Mouse (Mus musculus) lung, postnatal 10 days (tissue): ENCODE measurements around the gene P3h2.
A peak's percentile ranks its signal among the peaks of the same experiment; 100 is the strongest.

Source experiments
- DNase-seq: peaks from one replicate; pipeline ENCODE4 v3.0.0; 2021

The P3h2 gene

DNA sequence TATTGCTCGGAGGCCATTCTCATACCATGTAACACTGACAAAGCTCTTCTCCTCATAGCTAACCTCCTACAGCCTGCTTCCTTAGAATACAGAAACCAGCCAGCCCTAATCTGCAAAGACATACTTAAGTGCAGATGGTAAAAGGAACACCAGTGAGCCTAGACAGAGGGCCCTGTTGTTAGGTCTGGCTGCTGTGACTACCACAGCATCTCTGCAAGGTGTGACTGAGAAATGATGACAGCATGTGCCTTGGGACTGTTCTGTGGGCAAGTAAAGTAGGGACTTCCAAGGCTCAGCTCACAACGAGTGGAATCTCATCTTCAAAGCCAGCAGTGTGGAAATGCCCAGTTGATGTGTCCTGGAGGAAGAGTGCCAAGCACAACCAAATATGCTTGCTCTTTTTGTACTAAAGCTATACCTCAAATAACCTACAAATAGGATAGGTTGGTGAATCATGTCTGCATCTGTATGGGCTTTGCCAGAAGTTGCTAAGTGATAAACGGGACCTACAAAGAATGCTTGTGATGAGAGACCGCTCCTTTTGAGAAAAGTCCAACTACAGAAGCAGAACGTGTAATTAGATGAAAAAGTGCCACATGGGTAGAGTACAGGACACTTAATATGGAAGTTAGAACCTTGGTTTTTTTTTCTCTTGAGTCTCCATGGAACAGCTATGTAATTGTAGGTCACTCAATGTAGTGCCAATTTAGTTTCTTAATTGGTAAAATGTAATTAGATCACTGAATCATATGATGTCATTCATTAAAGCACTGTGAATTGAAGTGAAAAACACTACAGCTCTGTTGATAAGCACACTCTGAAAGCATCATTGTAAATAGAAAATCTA, 45.1 kb downstream of the P3h2 start:
- DNase-seq: no peak

- no peak for DNase-seq
Observed at GRCm38 (mm10) chr16:26053631-26054030, 52.0 kb downstream of the P3h2 start.

- peak; percentile 26 for DNase-seq
Observed at GRCm38 (mm10) chr16:26049393-26050087, 56.0 kb downstream of the P3h2 start.

DNA sequence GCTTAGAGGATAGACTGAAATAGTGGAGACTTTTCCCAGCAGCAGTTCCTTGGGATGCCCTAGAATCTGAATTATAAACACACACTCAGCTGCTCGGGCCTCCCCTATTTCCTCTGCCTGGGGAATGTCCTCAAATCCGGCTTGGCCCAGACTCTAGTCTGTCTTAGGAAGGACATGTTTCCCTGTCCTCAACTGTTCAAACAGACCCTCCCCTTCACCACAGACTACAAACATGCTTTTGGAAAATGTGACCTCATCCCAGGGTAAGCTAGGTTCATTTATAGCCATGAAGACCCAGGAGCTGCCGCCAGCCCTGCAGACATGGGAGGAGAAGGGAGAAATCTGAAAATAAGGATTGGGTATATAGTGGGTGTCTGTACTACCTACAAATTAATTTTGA, 57.7 kb downstream of the P3h2 start:
- DNase-seq: peak; percentile 72

GRCm38 (mm10) chr16:26047396-26047795, 58.2 kb downstream of the P3h2 start:
- DNase-seq: no peak

DNA sequence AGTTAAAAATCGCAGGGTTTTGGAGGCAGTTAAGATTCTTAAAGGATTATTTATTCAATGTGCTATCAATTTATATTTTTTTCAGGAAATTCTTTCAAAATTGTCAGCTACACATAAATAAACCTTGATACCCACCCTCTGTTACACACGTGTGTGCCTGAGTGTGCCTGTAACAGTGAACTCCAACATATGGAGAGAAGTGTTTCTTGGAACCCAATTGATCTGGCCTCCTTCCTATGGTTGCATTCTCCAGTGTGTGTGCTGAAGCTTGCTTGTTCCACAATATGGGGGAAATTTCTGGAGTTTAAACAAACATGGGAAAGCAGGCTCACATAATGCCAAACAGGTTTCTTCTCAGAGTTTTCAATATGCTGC, 63.7 kb downstream of the P3h2 start:
- no peak for DNase-seq

DNA sequence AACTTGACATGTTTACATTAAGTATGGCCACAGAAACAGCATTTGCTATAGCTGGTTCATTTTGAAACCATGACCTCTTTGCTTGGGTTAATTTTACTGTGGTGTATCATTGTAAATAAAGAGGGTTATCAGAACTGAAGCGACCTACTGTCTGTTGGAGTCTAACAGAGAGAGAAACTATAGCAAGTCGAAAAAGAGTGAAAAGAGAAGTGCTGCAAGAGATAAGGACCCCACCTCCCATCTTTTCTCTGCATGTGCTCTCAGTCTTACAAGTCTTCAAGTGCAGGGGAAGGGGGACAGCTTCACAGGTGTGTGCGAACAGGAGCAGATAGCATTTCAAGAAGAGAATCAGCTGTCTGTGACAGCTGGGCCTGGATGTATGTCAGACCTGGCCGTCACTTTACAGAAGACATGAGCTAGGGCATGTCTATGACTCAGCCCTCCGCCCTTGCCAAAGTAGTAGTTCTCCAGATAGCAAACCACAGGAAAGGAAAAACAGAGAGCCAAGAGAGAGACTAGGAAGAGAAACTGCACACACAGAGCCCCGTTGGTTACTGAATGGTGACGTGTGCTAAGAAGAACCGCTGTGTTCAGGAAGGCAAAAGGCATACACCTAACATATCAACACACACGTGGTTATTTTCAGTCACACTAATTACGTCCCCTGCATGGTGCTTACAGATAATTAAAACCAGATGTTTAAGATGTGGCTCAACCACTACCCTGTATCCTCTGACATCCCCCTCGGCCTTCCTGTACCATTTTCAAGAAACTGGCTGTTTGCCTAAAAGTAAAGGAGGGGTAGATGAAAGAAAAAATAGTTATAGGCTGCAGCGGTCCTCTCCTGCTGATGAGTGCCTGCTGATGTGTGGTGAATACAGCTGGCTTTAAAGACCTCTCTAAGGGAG, 64.3 kb downstream of the P3h2 start:
- DNase-seq: peak; percentile 52

- DNase-seq: no peak
Observed at GRCm38 (mm10) chr16:26039320-26039719, 66.3 kb downstream of the P3h2 start.

- peak; percentile 66 for DNase-seq
Observed at GRCm38 (mm10) chr16:26035525-26035924, 70.1 kb downstream of the P3h2 start.

GRCm38 (mm10) chr16:26035079-26035478, 70.5 kb downstream of the P3h2 start:
- no peak for DNase-seq

GRCm38 (mm10) chr16:26029424-26030012, 76.1 kb downstream of the P3h2 start:
- DNase-seq: no peak

DNA sequence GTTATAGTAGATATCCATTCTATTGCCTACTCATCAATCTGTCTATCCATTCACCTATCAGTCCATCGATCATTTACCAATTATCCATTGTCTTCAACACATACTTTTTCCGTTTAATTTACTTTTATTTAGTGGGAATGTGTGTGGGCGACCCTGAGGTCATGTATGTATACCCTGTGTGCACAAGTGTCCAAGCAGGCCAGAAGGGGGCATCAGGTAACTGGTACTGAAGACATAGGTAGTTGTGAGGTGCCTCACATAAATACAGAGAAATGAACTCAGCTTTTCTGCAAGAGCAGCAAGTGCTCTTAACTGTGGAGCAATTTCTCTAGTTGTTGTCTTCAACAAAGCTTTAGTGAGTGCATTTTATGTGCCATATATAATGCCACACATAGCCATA, 79.2 kb downstream of the P3h2 start:
- DNase-seq: no peak

DNA sequence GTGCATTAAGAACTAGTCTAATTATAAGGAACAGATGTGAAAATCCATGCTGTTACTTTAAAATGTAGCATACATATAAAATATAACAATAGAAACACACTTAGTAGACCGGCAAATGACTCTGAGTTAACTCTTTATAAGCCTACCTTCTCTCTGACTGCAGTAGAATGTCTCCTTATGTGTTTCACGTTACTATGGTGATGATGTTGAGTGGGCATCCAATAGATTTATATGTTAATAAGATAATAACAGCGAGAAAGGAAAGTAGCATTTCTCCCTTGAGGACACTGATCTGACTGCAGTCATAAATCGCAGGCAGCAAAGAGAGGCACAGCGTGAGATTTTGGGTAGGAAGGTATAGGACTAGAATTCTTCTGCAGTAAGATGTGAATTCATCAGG, 81.0 kb downstream of the P3h2 start:
- no peak for DNase-seq

DNA sequence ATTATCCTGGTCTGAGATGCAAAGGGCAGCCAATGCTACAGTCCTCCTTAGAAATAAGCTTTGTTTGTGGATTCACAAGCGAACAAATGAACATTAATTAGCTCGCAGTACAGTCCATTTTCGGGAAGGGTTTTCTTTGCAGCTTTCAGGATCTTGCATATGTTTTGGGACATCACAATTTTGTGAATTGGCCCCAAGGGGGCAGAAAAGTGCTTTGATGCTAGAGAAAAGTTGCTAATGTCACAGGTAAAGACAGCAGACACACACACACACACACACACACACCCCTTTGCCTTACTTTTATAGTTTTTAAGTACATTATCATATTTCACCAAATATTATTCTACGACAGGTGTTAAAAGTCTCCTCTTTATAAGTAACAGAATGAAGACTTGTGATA, 82.2 kb downstream of the P3h2 start:
- DNase-seq: peak; percentile 30

DNA sequence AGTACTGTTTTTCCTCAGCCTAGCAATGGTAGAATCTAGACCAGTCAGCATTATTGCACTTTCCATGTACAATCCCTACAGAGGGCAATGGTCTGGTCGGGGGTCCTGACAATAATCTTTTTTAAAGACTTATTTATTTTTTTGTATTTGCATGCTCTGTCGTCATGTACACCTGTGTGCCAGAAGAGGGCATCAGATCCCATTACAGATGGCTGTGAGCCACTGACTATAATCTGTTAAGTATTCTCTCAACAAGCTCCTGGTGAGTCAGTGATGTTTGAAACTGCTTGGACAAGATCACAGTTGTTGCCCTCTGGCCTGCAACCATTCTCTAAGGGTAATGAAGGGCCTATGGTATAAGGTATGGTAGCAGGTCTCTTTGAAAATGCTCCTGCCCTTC, 83.8 kb downstream of the P3h2 start:
- DNase-seq: no peak

- no peak for DNase-seq
Observed at GRCm38 (mm10) chr16:26005811-26006210, 99.8 kb downstream of the P3h2 start.

DNA sequence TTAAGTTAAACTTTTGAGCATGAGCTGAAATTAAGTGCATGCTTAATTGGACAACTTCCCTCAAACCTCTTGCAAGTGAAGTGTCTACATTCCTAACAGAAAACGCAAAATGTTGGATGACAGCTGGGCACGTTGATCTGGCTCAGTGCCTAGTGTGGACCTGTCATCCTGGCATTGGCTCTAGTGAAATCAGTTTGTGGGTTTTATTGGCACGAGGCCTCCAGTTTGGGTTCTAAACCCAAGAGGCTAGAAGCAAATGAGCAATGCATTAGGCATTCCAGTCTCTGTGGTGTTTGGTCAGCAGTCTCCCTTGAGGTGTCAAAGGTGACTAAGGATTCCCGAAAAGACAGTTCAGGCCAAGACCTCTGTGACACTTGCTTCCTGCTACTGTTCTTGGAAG, 102.3 kb downstream of the P3h2 start:
- peak; percentile 6 for DNase-seq

- DNase-seq: no peak
Observed at GRCm38 (mm10) chr16:26002848-26003247, 102.7 kb downstream of the P3h2 start.

GRCm38 (mm10) chr16:25994605-25995004, 111.0 kb downstream of the P3h2 start:
- no peak for DNase-seq

DNA sequence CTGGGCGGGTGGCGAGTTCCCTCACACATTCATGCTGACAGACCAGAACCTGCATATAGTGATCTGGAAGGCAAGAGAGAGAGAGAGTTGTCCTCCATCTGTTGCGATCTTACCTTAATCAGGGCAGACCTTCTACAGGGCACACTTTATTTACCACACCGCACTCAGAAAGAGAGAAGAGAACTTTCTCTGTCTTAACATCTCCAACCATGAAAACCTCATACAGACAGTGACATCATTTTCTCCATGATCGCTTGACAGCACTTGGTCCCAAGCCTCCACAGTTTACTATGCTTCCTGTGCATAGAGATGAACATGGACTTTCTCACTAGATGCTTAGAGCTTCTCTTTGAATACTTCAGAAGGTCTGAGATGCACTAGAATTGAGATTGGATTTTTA, 118.4 kb downstream of the P3h2 start:
- no peak for DNase-seq

- DNase-seq: peak; percentile 25
Observed at GRCm38 (mm10) chr16:25983635-25984034, 121.9 kb downstream of the P3h2 start.

- DNase-seq: no peak
Observed at GRCm38 (mm10) chr16:25979037-25979436, 126.5 kb downstream of the P3h2 start.

DNA sequence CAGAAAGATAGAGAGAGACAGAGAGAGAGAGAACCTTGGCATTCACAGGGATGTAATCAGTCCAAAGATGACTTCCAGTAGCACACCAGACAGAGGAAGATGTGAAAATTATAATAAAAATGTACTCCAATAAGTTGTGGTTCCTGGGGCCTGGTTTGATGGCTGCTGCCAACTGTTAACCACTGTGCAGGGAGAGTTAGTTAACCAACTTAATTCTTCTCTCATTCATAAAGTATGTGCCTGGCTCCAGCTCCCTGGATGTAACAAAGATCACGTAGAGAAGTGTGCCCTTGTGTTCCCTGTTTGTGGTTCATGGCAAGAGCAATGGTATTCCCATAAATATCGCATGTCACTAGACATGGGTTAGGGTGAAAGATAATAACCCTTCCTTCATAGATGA, 128.4 kb downstream of the P3h2 start:
- no peak for DNase-seq
